Mouse (Mus musculus): ENCODE measurements around the gene Gm8439. TPM values are rescaled to one million over a fixed set of nuclear protein-coding genes. Genes with fewer than 3 reads are reported as not detected.

Gene Gm8439
- 0.61 TPM in 1 of 2 replicates, not detected in the other for polyA plus RNA-seq (2015; fragmentation: Nextera tagmentation; extraction: Ambion mirVana)

GRCm38 (mm10) chr4:120588445-120588844, at the start of gene Gm8439:
Gene Gm8439, plus strand, starts transcription at chr4:120588745.

GRCm38 (mm10) chr4:120569486-120570437, 18.8 kb upstream of the Gm8439 start, which contains the start of gene Ctps:
Gene Ctps, minus strand, starts transcription at chr4:120570276.

Other genes starting within 250 kb of the Gm8439 start
- gene Scmh1, start 183.5 kb upstream of the Gm8439 start, polyA plus RNA-seq (2015; fragmentation: Nextera tagmentation; extraction: Ambion mirVana) = 12.4 and 13.9 TPM in 2 replicates
- not detected in 2 replicates for gene Slfnl1, start 56.5 kb upstream of the Gm8439 start, polyA plus RNA-seq (2015; fragmentation: Nextera tagmentation; extraction: Ambion mirVana)
- gene Ctps, start 18.5 kb upstream of the Gm8439 start, polyA plus RNA-seq (2015; fragmentation: Nextera tagmentation; extraction: Ambion mirVana) = 29.0 and 33.5 TPM in 2 replicates
- 56.9 and 92.3 TPM in 2 replicates for gene Cited4, start 77.8 kb downstream of the Gm8439 start, polyA plus RNA-seq (2015; fragmentation: Nextera tagmentation; extraction: Ambion mirVana)
- gene Kcnq4, start 159.9 kb downstream of the Gm8439 start, polyA plus RNA-seq (2015; fragmentation: Nextera tagmentation; extraction: Ambion mirVana) = 0.17 and 0.46 TPM in 2 replicates
- 42.9 and 45.6 TPM in 2 replicates for gene Nfyc, start 242.8 kb downstream of the Gm8439 start, polyA plus RNA-seq (2015; fragmentation: Nextera tagmentation; extraction: Ambion mirVana)